Comparison of ENCODE assay signal across 12 mouse cellular contexts in the genomic region with DNA sequence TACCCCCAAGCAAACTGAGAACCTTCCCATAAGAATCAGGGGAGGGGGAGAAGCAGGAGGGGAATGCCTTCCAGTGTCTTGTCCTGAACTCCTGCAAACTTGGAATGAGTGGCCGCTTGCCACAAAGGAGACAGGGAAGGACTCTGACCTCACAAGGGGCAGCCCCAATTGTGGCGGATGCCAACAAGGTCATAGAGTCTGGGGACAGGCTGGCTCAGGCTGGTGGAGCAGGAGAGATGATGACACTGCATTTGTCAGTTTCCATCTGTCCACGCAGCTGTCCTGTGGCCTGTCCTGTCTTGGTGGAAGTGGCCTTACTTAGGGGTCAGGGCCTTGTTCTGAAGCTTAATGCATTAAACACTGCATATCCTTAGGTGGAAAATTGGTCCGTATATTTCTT.
DNase-seq lines count a peak whose midpoint lies in the region; ATAC-seq and TF ChIP-seq lines count a peak whose summit lies in the region.
"Had no signal": no experiment of that assay in that cellular context is flagged by ENCODE, and none has a peak within 500 bp of the region (broad histone marks: within the 10 kb centered on the region; RNA-seq: fewer than 3 reads in every experiment).

No protein-coding gene starts in this region.

- no peaks in the 10 kb centered on the region for H3K27me3 ChIP-seq in kidney, embryonic 14.5 days (ENCODE audit: control insufficient read depth, insufficient read depth, low read length)

- no peaks in the 10 kb centered on the region for H3K9me3 ChIP-seq in kidney, embryonic 14.5 days (ENCODE audit: control insufficient read depth, low read length)

- H3K4me2 ChIP-seq in kidney, embryonic 14.5 days (replicated peaks; ENCODE audit: low read depth, low read length): no peak overlapping the region

- no peak overlapping the region for H3K27ac ChIP-seq in kidney, embryonic 14.5 days (ENCODE audit: low read depth, low read length)

- H3K4me1 ChIP-seq in kidney, embryonic 14.5 days (ENCODE audit: control insufficient read depth, insufficient read depth, low read length): peaks cover 7% of the 10 kb centered on the region; the same call in 1 of the 2 replicates

- no peak overlapping the region for H3K9ac ChIP-seq in kidney, embryonic 14.5 days (ENCODE audit: low read depth, low read length)

- peak; percentile 8 for DNase-seq in adrenal gland, adult 8-10 months
- no peak for DNase-seq in adrenal gland, adult 18-20 months (ENCODE audit: low spot score in 2 of 2)
- DNase-seq in kidney, adult 11 months: no peak
- DNase-seq in brain, embryonic 14.5 days (ENCODE audit: low read depth): peak; percentile 23
- DNase-seq in kidney, postnatal 36 days: peak; percentile 4 to 30
- no peak for DNase-seq in urinary bladder, postnatal 4 days (ENCODE audit: low spot score in 2 of 2)
- DNase-seq in spleen, postnatal 4 days (ENCODE audit: low spot score in 2 of 2): no peak
- DNase-seq: heart, adult 11 months; heart, postnatal 10 days; lung, postnatal 36 days; thymus, adult 18-20 months had no signal

- H3K36me3 ChIP-seq in kidney, embryonic 14.5 days (ENCODE audit: control insufficient read depth, insufficient read depth, low read length): no peaks in the 10 kb centered on the region

- 61% methylated on average over 4 of the region's 4 CpGs for WGBS in kidney, embryonic 14.5 days

- no peak for TF ChIP-seq CTCF in brain, embryonic 14.5 days (IDR thresholded peaks at IDR 0.05; ENCODE audit: borderline replicate concordance, extremely low read depth, insufficient read depth, insufficient read length)

- peak; percentile 37; the same call in 1 of the 2 replicates for ATAC-seq in kidney, embryonic 14.5 days (ENCODE audit: low FRiP score, low TSS enrichment)

- H3K4me3 ChIP-seq in kidney, embryonic 14.5 days (ENCODE audit: low read length): no peak overlapping the region

- no peak for TF ChIP-seq POLR2A in brain, embryonic 14.5 days (IDR thresholded peaks at IDR 0.05; ENCODE audit: borderline replicate concordance, extremely low read depth, insufficient read depth, insufficient read length, poor library complexity, severe bottlenecking)

Comparison
In these comparisons a context has a peak if more than half of its experiments do, and no peak if none do; other contexts are left out.
1. DNase-seq: peak in adrenal gland, adult 8-10 months (single experiment), brain, embryonic 14.5 days (single experiment) and kidney, postnatal 36 days (2 of 2); none in adrenal gland, adult 18-20 months (0 of 2), kidney, adult 11 months (single experiment), urinary bladder, postnatal 4 days (0 of 2) and spleen, postnatal 4 days (0 of 2).